10 mouse cellular contexts compared by ENCODE assay signal in genomic region chr1:123337877-123338276, GRCm38 (mm10).
"Had no signal": no experiment of that assay in that cellular context is flagged by ENCODE, and none has a peak within 500 bp of the region (broad histone marks: within the 10 kb centered on the region; RNA-seq: fewer than 3 reads in every experiment).

No protein-coding gene starts in this region.

- DNase-seq: liver, postnatal 0 days; lung, adult 2 months; lung, postnatal 14 days; lung, postnatal 36 days; thymus, adult 18-20 months; thymus, postnatal 14 days; thymus, postnatal 36 days had no signal

- ATAC-seq: liver, postnatal 0 days; lung, postnatal 0 days; midbrain, embryonic 13.5 days; midbrain, embryonic 15.5 days had no signal
